Mouse (Mus musculus): Measurements from ENCODE around the gene Ybey. TPM values are rescaled to one million over a fixed set of nuclear protein-coding genes. Genes with fewer than 3 reads are reported as not detected.

The Ybey gene
- polyA plus RNA-seq, 1 experiment from 2014 or later: 5.9 TPM

- ATAC-seq (ENCODE audit: insufficient number of reproducible peaks, low FRiP score, low TSS enrichment, low read depth): no peak
- 86% methylated on average over 13 of the region's 13 CpGs for WGBS
- no peak overlapping the region for H3K9ac ChIP-seq
- H3K4me3 ChIP-seq: no peak overlapping the region
- H3K27ac ChIP-seq: no peak overlapping the region
- H3K4me1 ChIP-seq: no peaks in the 10 kb centered on the region
- peaks cover 92% of the 10 kb centered on the region for H3K36me3 ChIP-seq
- H3K9me3 ChIP-seq: no peaks in the 10 kb centered on the region
- H3K27me3 ChIP-seq: no peaks in the 10 kb centered on the region
- no peak overlapping the region for H3K4me2 ChIP-seq
These were observed 11.9 kb upstream of the Ybey start for GRCm38 (mm10) chr10:76480851-76481250.

GRCm38 (mm10) chr10:76473759-76474158 lies 4.8 kb upstream of the Ybey start:
- Histone ChIP-seq H3K36me3 (peaks cover 70% of the 10 kb centered on the region), H3K27me3 (no peaks in the 10 kb centered on the region), H3K4me1 (peaks cover 9% of the 10 kb centered on the region; the same call in 1 of the 2 replicates), H3K9me3 (no peaks in the 10 kb centered on the region), H3K4me2 (no peak overlapping the region), H3K27ac (no peak overlapping the region), H3K9ac (no peak overlapping the region), H3K4me3 (no peak overlapping the region)
- no peak for ATAC-seq (ENCODE audit: insufficient number of reproducible peaks, low FRiP score, low TSS enrichment, low read depth)
- WGBS: 94% methylated on average over 5 of the region's 5 CpGs

- Histone ChIP-seq H3K27me3 (no peaks in the 10 kb centered on the region), H3K27ac (no peak overlapping the region), H3K4me1 (no peaks in the 10 kb centered on the region), H3K9me3 (no peaks in the 10 kb centered on the region), H3K4me3 (no peak overlapping the region), H3K9ac (no peak overlapping the region), H3K4me2 (no peak overlapping the region), H3K36me3 (peaks cover 11% of the 10 kb centered on the region; the same call in 1 of the 2 replicates)
- no peak for ATAC-seq (ENCODE audit: insufficient number of reproducible peaks, low FRiP score, low TSS enrichment, low read depth)
- 84% methylated on average over 6 of the region's 6 CpGs for WGBS
These were observed 6.2 kb downstream of the Ybey start for GRCm38 (mm10) chr10:76462721-76463120.

GRCm38 (mm10) chr10:76462312-76462711 lies 6.6 kb downstream of the Ybey start:
- WGBS: 88% methylated on average over 7 of the region's 7 CpGs
- Histone ChIP-seq H3K36me3 (peaks cover 11% of the 10 kb centered on the region; the same call in 1 of the 2 replicates), H3K27ac (no peak overlapping the region), H3K27me3 (no peaks in the 10 kb centered on the region), H3K4me1 (no peaks in the 10 kb centered on the region), H3K4me3 (no peak overlapping the region), H3K4me2 (no peak overlapping the region), H3K9ac (no peak overlapping the region), H3K9me3 (no peaks in the 10 kb centered on the region)
- no peak for ATAC-seq (ENCODE audit: insufficient number of reproducible peaks, low FRiP score, low TSS enrichment, low read depth)

GRCm38 (mm10) chr10:76461255-76461654 lies 7.7 kb downstream of the Ybey start:
- Histone ChIP-seq H3K4me3 (no peak overlapping the region), H3K27me3 (no peaks in the 10 kb centered on the region)
- 95% methylated on average over 1 of the region's 1 CpGs for WGBS

GRCm38 (mm10) chr10:76455289-76455688 lies 13.6 kb downstream of the Ybey start:
- no peaks in the 10 kb centered on the region for H3K36me3 ChIP-seq
- no peak for ATAC-seq (ENCODE audit: insufficient number of reproducible peaks, low FRiP score, low TSS enrichment, low read depth)
- no peaks in the 10 kb centered on the region for H3K4me1 ChIP-seq
- no peak overlapping the region for H3K4me3 ChIP-seq
- no peak overlapping the region for H3K4me2 ChIP-seq
- H3K27ac ChIP-seq: no peak overlapping the region
- no peak overlapping the region for H3K9ac ChIP-seq
- no peaks in the 10 kb centered on the region for H3K9me3 ChIP-seq
- H3K27me3 ChIP-seq: no peaks in the 10 kb centered on the region
- 72% methylated on average over 5 of the region's 5 CpGs for WGBS

More at GRCm38 (mm10) chr10:76461255-76461654, 7.7 kb downstream of the Ybey start:
- Histone ChIP-seq H3K27ac (no peak overlapping the region), H3K36me3 (peaks cover 11% of the 10 kb centered on the region; the same call in 1 of the 2 replicates), H3K4me1 (no peaks in the 10 kb centered on the region), H3K9ac (no peak overlapping the region), H3K4me2 (no peak overlapping the region), H3K9me3 (no peaks in the 10 kb centered on the region)
- ATAC-seq (ENCODE audit: insufficient number of reproducible peaks, low FRiP score, low TSS enrichment, low read depth): no peak

- Histone ChIP-seq H3K4me2 (no peak within 1 kb of the TSS), H3K4me1 (peaks cover 12% of the 10 kb centered on the region; the same call in 1 of the 2 replicates), H3K27me3 (no peaks in the 10 kb centered on the region), H3K27ac (peak within 1 kb of the TSS; percentile 68), H3K4me3 (no peak within 1 kb of the TSS), H3K36me3 (no peaks in the 10 kb centered on the region), H3K9ac (no peak within 1 kb of the TSS), H3K9me3 (no peaks in the 10 kb centered on the region)
- 69% methylated on average over 5 of the region's 5 CpGs for WGBS
- no peak for ATAC-seq (ENCODE audit: insufficient number of reproducible peaks, low FRiP score, low TSS enrichment, low read depth)
These were observed 20.1 kb downstream of the Ybey start, which contains the start of gene 2610028H24Rik for GRCm38 (mm10) chr10:76448851-76449250. Gene 2610028H24Rik, plus strand, starts transcription at chr10:76449081.

- Histone ChIP-seq H3K9ac (no peak overlapping the region), H3K4me2 (no peak overlapping the region), H3K9me3 (no peaks in the 10 kb centered on the region), H3K27ac (peak overlapping the region; percentile 68), H3K4me1 (peaks cover 20% of the 10 kb centered on the region), H3K36me3 (no peaks in the 10 kb centered on the region), H3K27me3 (no peaks in the 10 kb centered on the region), H3K4me3 (no peak overlapping the region)
- no peak for ATAC-seq (ENCODE audit: insufficient number of reproducible peaks, low FRiP score, low TSS enrichment, low read depth)
- WGBS: 59% methylated on average over 15 of the region's 15 CpGs
These were observed 21.3 kb downstream of the Ybey start for GRCm38 (mm10) chr10:76447406-76448229.

- H3K4me1 ChIP-seq: peaks cover 28% of the 10 kb centered on the region
- H3K4me3 ChIP-seq: no peak overlapping the region
- WGBS: 70% methylated on average over 4 of the region's 4 CpGs
- H3K9ac ChIP-seq: no peak overlapping the region
- H3K27ac ChIP-seq: no peak overlapping the region
- ATAC-seq (ENCODE audit: insufficient number of reproducible peaks, low FRiP score, low TSS enrichment, low read depth): no peak
- H3K9me3 ChIP-seq: no peaks in the 10 kb centered on the region
- H3K27me3 ChIP-seq: no peaks in the 10 kb centered on the region
- H3K36me3 ChIP-seq: no peaks in the 10 kb centered on the region
- no peak overlapping the region for H3K4me2 ChIP-seq
These were observed 22.8 kb downstream of the Ybey start for GRCm38 (mm10) chr10:76445996-76446681.

GRCm38 (mm10) chr10:76442178-76443088 lies 26.5 kb downstream of the Ybey start, which contains the start of gene Pcnt:
Gene Pcnt, minus strand, starts transcription at chr10:76442786.
- H3K9ac ChIP-seq: peak within 1 kb of the TSS; percentile 58
- peak; percentile 99 for ATAC-seq (ENCODE audit: insufficient number of reproducible peaks, low FRiP score, low TSS enrichment, low read depth)
- H3K36me3 ChIP-seq: peaks cover 21% of the 10 kb centered on the region
- H3K4me2 ChIP-seq: peak within 1 kb of the TSS; percentile 78
- peak within 1 kb of the TSS; percentile 91 for H3K27ac ChIP-seq
- H3K4me1 ChIP-seq: peaks cover 23% of the 10 kb centered on the region
- no peaks in the 10 kb centered on the region for H3K27me3 ChIP-seq
- under 1% methylated on average over 78 of the region's 78 CpGs for WGBS
- peak within 1 kb of the TSS; percentile 62 for H3K4me3 ChIP-seq
- H3K9me3 ChIP-seq: no peaks in the 10 kb centered on the region

GRCm38 (mm10) chr10:76440281-76440680 lies 28.6 kb downstream of the Ybey start, which contains the start of gene AC141477.1:
Gene AC141477.1, minus strand, starts transcription at chr10:76440444.
- Histone ChIP-seq H3K9ac (no peak within 1 kb of the TSS), H3K36me3 (peaks cover 42% of the 10 kb centered on the region), H3K27me3 (no peaks in the 10 kb centered on the region), H3K27ac (no peak within 1 kb of the TSS), H3K4me3 (peak within 1 kb of the TSS; percentile 62; the same call in 1 of the 2 replicates), H3K4me1 (peaks cover 21% of the 10 kb centered on the region), H3K9me3 (no peaks in the 10 kb centered on the region), H3K4me2 (no peak within 1 kb of the TSS)
- 97% methylated on average over 17 of the region's 17 CpGs for WGBS
- ATAC-seq (ENCODE audit: insufficient number of reproducible peaks, low FRiP score, low TSS enrichment, low read depth): no peak

Measured in limb, embryonic 15.5 days (tissue).